Comparison of ENCODE assay signal across 25 mouse cellular contexts in the genomic region with DNA sequence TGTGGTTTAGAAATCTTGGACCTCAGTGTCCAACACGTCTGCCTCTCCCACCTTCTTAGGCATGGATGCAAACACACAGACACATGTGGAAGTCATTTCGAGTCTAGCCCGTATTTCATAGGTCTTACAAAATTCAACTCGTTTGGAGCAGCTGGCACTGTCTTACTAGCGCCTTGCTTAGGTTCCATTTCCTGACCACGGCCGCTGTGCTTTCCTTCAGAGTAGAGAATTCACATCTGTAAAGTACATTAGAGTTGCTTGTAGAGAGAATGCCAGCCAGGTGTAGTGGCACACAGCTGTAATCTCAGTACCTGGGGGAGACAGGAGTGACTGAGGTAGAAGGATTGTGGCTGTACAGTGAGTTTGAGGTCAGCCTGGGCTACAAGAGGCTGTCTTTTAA.
DNase-seq lines count a peak whose midpoint lies in the region; ATAC-seq lines count a peak whose summit lies in the region.
"Had no signal": no experiment of that assay in that cellular context is flagged by ENCODE, and none has a peak within 500 bp of the region (broad histone marks: within the 10 kb centered on the region; RNA-seq: fewer than 3 reads in every experiment).

No protein-coding gene starts in this region.

- 61% methylated on average over 7 of the region's 7 CpGs for WGBS in embryonic facial prominence, embryonic 11.5 days
- WGBS in embryonic facial prominence, embryonic 10.5 days, result 72% methylated on average over 7 of the region's 7 CpGs
- 27% methylated on average over 7 of the region's 7 CpGs for WGBS in limb, embryonic 12.5 days
- 62% methylated on average over 7 of the region's 7 CpGs for WGBS in kidney, embryonic 14.5 days

- H3K9ac ChIP-seq in embryonic facial prominence, embryonic 11.5 days (replicated peaks; ENCODE audit: low read length), result no peak overlapping the region
- no peak overlapping the region for H3K9ac ChIP-seq in limb, embryonic 12.5 days (replicated peaks)
- H3K9ac ChIP-seq in kidney, embryonic 14.5 days (ENCODE audit: low read depth, low read length), result no peak overlapping the region
- H3K9ac ChIP-seq: embryonic facial prominence, embryonic 13.5 days; heart, embryonic 15.5 days had no signal

- no peaks in the 10 kb centered on the region for H3K36me3 ChIP-seq in embryonic facial prominence, embryonic 11.5 days (replicated peaks; ENCODE audit: control insufficient read depth, insufficient read depth, low read depth, low read length)
- no peaks in the 10 kb centered on the region for H3K36me3 ChIP-seq in embryonic facial prominence, embryonic 10.5 days (replicated peaks)
- H3K36me3 ChIP-seq in limb, embryonic 12.5 days, result no peaks in the 10 kb centered on the region
- no peaks in the 10 kb centered on the region for H3K36me3 ChIP-seq in kidney, embryonic 14.5 days (ENCODE audit: control insufficient read depth, insufficient read depth, low read length)
- H3K36me3 ChIP-seq: embryonic facial prominence, embryonic 13.5 days; heart, embryonic 10.5 days; heart, embryonic 15.5 days had no signal

- no peak overlapping the region for H3K4me2 ChIP-seq in embryonic facial prominence, embryonic 11.5 days (ENCODE audit: low read depth, low read length)
- H3K4me2 ChIP-seq in limb, embryonic 12.5 days, result 0 out of 2 replicates have a peak overlapping the region, but pooled peaks have one; percentile 8
- no peak overlapping the region for H3K4me2 ChIP-seq in kidney, embryonic 14.5 days (replicated peaks; ENCODE audit: low read depth, low read length)
- H3K4me2 ChIP-seq: embryonic facial prominence, embryonic 13.5 days; heart, embryonic 15.5 days had no signal

- DNase-seq in embryonic facial prominence, embryonic 11.5 days (ENCODE audit: low spot score), result peak; percentile 42
- DNase-seq in embryonic facial prominence, embryonic 10.5 days (ENCODE audit: low spot score), result no peak
- DNase-seq in thymus, postnatal 4 days, result peak; percentile 40
- no peak for DNase-seq in thymus, postnatal 10 days (ENCODE audit: low spot score in 2 of 2)
- DNase-seq in adrenal gland, postnatal 10 days, result no peak
- DNase-seq: adrenal gland, postnatal 25 days; cerebellum, adult 11-12 months; cerebellum, adult 9-11 months; kidney, adult 2 months; layer of hippocampus, adult 9-11 months; lung, postnatal 4 days; midbrain, embryonic 14.5 days; right cerebral cortex, adult 18-20 months; right cerebral cortex, postnatal 4 days had no signal

- no peak overlapping the region for H3K4me3 ChIP-seq in embryonic facial prominence, embryonic 11.5 days (ENCODE audit: low read depth, low read length)
- no peak overlapping the region for H3K4me3 ChIP-seq in embryonic facial prominence, embryonic 10.5 days
- H3K4me3 ChIP-seq in limb, embryonic 12.5 days (replicated peaks), result no peak overlapping the region
- no peak overlapping the region for H3K4me3 ChIP-seq in kidney, embryonic 14.5 days (ENCODE audit: low read length)
- H3K4me3 ChIP-seq: embryonic facial prominence, embryonic 13.5 days; erythroblast, embryonic 14.5 days; heart, embryonic 10.5 days; heart, embryonic 15.5 days; megakaryocyte, embryonic 14.5 days had no signal

- no peak overlapping the region for H3K27ac ChIP-seq in embryonic facial prominence, embryonic 11.5 days (replicated peaks; ENCODE audit: low read depth, low read length)
- no peak overlapping the region for H3K27ac ChIP-seq in embryonic facial prominence, embryonic 10.5 days (replicated peaks)
- H3K27ac ChIP-seq in limb, embryonic 12.5 days, result peak overlapping the region; percentile 73
- no peak overlapping the region for H3K27ac ChIP-seq in kidney, embryonic 14.5 days (ENCODE audit: low read depth, low read length)
- H3K27ac ChIP-seq: embryonic facial prominence, embryonic 13.5 days; heart, embryonic 10.5 days; heart, embryonic 15.5 days; kidney, postnatal 0 days had no signal

- no peaks in the 10 kb centered on the region for H3K27me3 ChIP-seq in embryonic facial prominence, embryonic 11.5 days (ENCODE audit: control insufficient read depth, insufficient read depth, low read length)
- H3K27me3 ChIP-seq in embryonic facial prominence, embryonic 10.5 days (replicated peaks; ENCODE audit: low read depth, poor library complexity, severe bottlenecking), result no peaks in the 10 kb centered on the region
- H3K27me3 ChIP-seq in limb, embryonic 12.5 days, result no peaks in the 10 kb centered on the region
- no peaks in the 10 kb centered on the region for H3K27me3 ChIP-seq in kidney, embryonic 14.5 days (ENCODE audit: control insufficient read depth, insufficient read depth, low read length)
- H3K27me3 ChIP-seq: embryonic facial prominence, embryonic 13.5 days; heart, embryonic 15.5 days; megakaryocyte, embryonic 14.5 days had no signal

- no peak for ATAC-seq in embryonic facial prominence, embryonic 11.5 days (replicated peaks; ENCODE audit: insufficient number of reproducible peaks, low FRiP score, low TSS enrichment, low read depth)
- peak; percentile 84 for ATAC-seq in limb, embryonic 12.5 days (ENCODE audit: insufficient number of reproducible peaks, insufficient read depth, low FRiP score, low TSS enrichment, low read depth)
- no peak for ATAC-seq in kidney, embryonic 14.5 days (ENCODE audit: low FRiP score, low TSS enrichment)
- no peak for ATAC-seq in granulocyte monocyte progenitor cell, adult 5-6 weeks (replicated peaks; ENCODE audit: poor library complexity, severe bottlenecking)
- ATAC-seq: forebrain, embryonic 16.5 days; hindbrain, embryonic 16.5 days had no signal

- no peaks in the 10 kb centered on the region for H3K9me3 ChIP-seq in embryonic facial prominence, embryonic 11.5 days (replicated peaks; ENCODE audit: control insufficient read depth, low read length)
- H3K9me3 ChIP-seq in embryonic facial prominence, embryonic 10.5 days, result no peaks in the 10 kb centered on the region
- H3K9me3 ChIP-seq in limb, embryonic 12.5 days, result no peaks in the 10 kb centered on the region
- H3K9me3 ChIP-seq in kidney, embryonic 14.5 days (ENCODE audit: control insufficient read depth, low read length), result no peaks in the 10 kb centered on the region
- H3K9me3 ChIP-seq: embryonic facial prominence, embryonic 13.5 days; heart, embryonic 10.5 days; heart, embryonic 15.5 days had no signal

- no peaks in the 10 kb centered on the region; the same call in 1 of the 2 replicates for H3K4me1 ChIP-seq in embryonic facial prominence, embryonic 11.5 days (ENCODE audit: control insufficient read depth, insufficient read depth, low read length)
- H3K4me1 ChIP-seq in embryonic facial prominence, embryonic 10.5 days, result 0 out of 2 replicates have a peak, but pooled peaks cover 3% of the 10 kb centered on the region
- H3K4me1 ChIP-seq in limb, embryonic 12.5 days (replicated peaks), result peaks cover 18% of the 10 kb centered on the region
- H3K4me1 ChIP-seq in kidney, embryonic 14.5 days (ENCODE audit: control insufficient read depth, insufficient read depth, low read length), result no peaks in the 10 kb centered on the region
- H3K4me1 ChIP-seq: heart, embryonic 15.5 days had no signal

Comparison
In these comparisons a context has a peak if more than half of its experiments do, and no peak if none do; other contexts are left out.
1. DNase-seq: peak in embryonic facial prominence, embryonic 11.5 days (single experiment) and thymus, postnatal 4 days (single experiment); none in embryonic facial prominence, embryonic 10.5 days (single experiment), thymus, postnatal 10 days (0 of 2) and adrenal gland, postnatal 10 days (single experiment).